Mouse (Mus musculus) MEL (cell line): ENCODE data around the gene Syn2. TPM values are rescaled to one million over a fixed set of nuclear protein-coding genes. Genes with fewer than 3 reads are reported as not detected.

ENCODE experiments used
- DNase-seq: peaks from one replicate; pipeline ENCODE4 v3.0.0; 2011; ENCODE audit warnings: low read depth, low spot score
- H3K27ac ChIP-seq: 2 replicates; pipeline ENCODE4 v1.5.1; 2012; ENCODE audit warnings: low read depth, mild to moderate bottlenecking, control low read depth, low read length, moderate library complexity; ENCODE audit not compliant: control insufficient read depth
- H3K27me3 ChIP-seq, 2 experiments: fragments of 150-350 bp in 1 of 2; sonication (generic) in 1 of 2; 2 replicates each; pipeline ENCODE4 v1.6.1; 2012; ENCODE audit warnings: low read length in 2 of 2, mild to moderate bottlenecking in 2 of 2, improper control_type of control experiment in 1 of 2, moderate library complexity in 1 of 2; ENCODE audit not compliant: insufficient read depth in 2 of 2, control insufficient read depth in 1 of 2
- H3K36me3 ChIP-seq, 2 experiments: 2 replicates each; pipeline ENCODE4 v1.6.1; 2012 to 2014; ENCODE audit warnings: low read length in 2 of 2, improper control_type of control experiment in 1 of 2, inconsistent platforms in 1 of 2, mild to moderate bottlenecking in 1 of 2; ENCODE audit not compliant: insufficient read depth in 2 of 2, control insufficient read depth in 1 of 2
- H3K4me1 ChIP-seq, 2 experiments: fragments of 150-350 bp in 1 of 2; sonication (generic) in 1 of 2; 2 replicates each; pipeline ENCODE4 v1.6.1; 2012; ENCODE audit warnings: low read length in 2 of 2, improper control_type of control experiment in 1 of 2, mild to moderate bottlenecking in 1 of 2; ENCODE audit not compliant: insufficient read depth in 2 of 2, control insufficient read depth in 1 of 2
- H3K4me3 ChIP-seq, 2 experiments: fragments of 150-350 bp in 1 of 2; sonication (generic) in 1 of 2; 2 replicates each; pipeline ENCODE4 v1.5.1; 2012; ENCODE audit warnings: low read depth in 2 of 2, low read length in 2 of 2, mild to moderate bottlenecking in 2 of 2, moderate library complexity in 2 of 2, control low read depth in 1 of 2, improper control_type of control experiment in 1 of 2; ENCODE audit not compliant: control insufficient read depth in 1 of 2, insufficient read depth in 1 of 2
- H3K79me2 ChIP-seq: 2 replicates; pipeline ENCODE4 v1.6.1; 2012; ENCODE audit warnings: mild to moderate bottlenecking, low read length, moderate library complexity; ENCODE audit not compliant: control insufficient read depth, poor library complexity, insufficient read depth
- H3K9ac ChIP-seq: 2 replicates; pipeline ENCODE4 v1.6.1; 2012; ENCODE audit warnings: low read depth, mild to moderate bottlenecking, control low read depth, low read length, moderate library complexity; ENCODE audit not compliant: control insufficient read depth, poor library complexity, severe bottlenecking
- H3K9me3 ChIP-seq: fragments of 150-350 bp; sonication (generic); replicated peaks from 2 replicates; pipeline ENCODE4 v1.6.1; 2012; ENCODE audit warnings: mild to moderate bottlenecking, low read length, improper control_type of control experiment, moderate library complexity; ENCODE audit not compliant: insufficient read depth
- CHD1 ChIP-seq: IDR thresholded peaks from 2 replicates; pipeline ENCODE4 v1.6.1; 2012; ENCODE audit warnings: low read depth, mild to moderate bottlenecking, inconsistent platforms, low read length, improper control_type of control experiment
- CTCF ChIP-seq, 3 experiments: IDR thresholded peaks in 2 of 3; conservative IDR thresholded peaks in 1 of 3; 2 replicates each; pipeline ENCODE4 v1.5.1; 2011 to 2012; ENCODE audit warnings: low read length in 3 of 3, low read depth in 2 of 3, mild to moderate bottlenecking in 2 of 3, improper control_type of control experiment in 1 of 3, inconsistent platforms in 1 of 3, mixed read lengths in 1 of 3, moderate library complexity in 1 of 3; ENCODE audit not compliant: control insufficient read depth in 1 of 3, insufficient read depth in 1 of 3, poor library complexity in 1 of 3, severe bottlenecking in 1 of 3
- E2F4 ChIP-seq: IDR thresholded peaks from 2 replicates; pipeline ENCODE4 v1.6.1; 2011; ENCODE audit warnings: low read depth, low read length, improper control_type of control experiment, borderline replicate concordance
- EP300 ChIP-seq, 2 experiments: IDR thresholded peaks; 2 replicates each; pipeline ENCODE4 v1.6.1; 2011; ENCODE audit warnings: improper control_type of control experiment in 2 of 2, low read length in 2 of 2, low read depth in 1 of 2, mild to moderate bottlenecking in 1 of 2
- ETS1 ChIP-seq: IDR thresholded peaks from 2 replicates; pipeline ENCODE4 v1.6.1; 2012; ENCODE audit warnings: low read depth, mild to moderate bottlenecking, inconsistent platforms, low read length, improper control_type of control experiment, moderate library complexity
- JUND ChIP-seq: IDR thresholded peaks from 2 replicates; pipeline ENCODE4 v1.6.1; 2011; ENCODE audit warnings: low read depth, mild to moderate bottlenecking, improper control_type of control experiment, low read length
- KAT2A ChIP-seq: conservative IDR thresholded peaks from 2 replicates; pipeline ENCODE4 v1.6.1; 2012; ENCODE audit warnings: low read depth, low read length, improper control_type of control experiment, inconsistent platforms
- MAFK ChIP-seq: IDR thresholded peaks from 2 replicates; pipeline ENCODE4 v1.6.1; 2011; ENCODE audit warnings: low read depth, mild to moderate bottlenecking, low read length, improper control_type of control experiment, borderline replicate concordance
- MAX ChIP-seq: IDR thresholded peaks from 2 replicates; pipeline ENCODE4 v1.6.1; 2011; ENCODE audit warnings: low read length, improper control_type of control experiment
- MAZ ChIP-seq: IDR thresholded peaks from 2 replicates; pipeline ENCODE4 v1.6.1; 2012; ENCODE audit warnings: low read depth, mild to moderate bottlenecking, inconsistent platforms, low read length, improper control_type of control experiment
- MEF2A ChIP-seq: IDR thresholded peaks from 2 replicates; pipeline ENCODE4 v1.6.1; 2014; ENCODE audit warnings: low read depth, mild to moderate bottlenecking, inconsistent platforms, low read length, improper control_type of control experiment; ENCODE audit not compliant: poor library complexity, insufficient replicate concordance, severe bottlenecking; ENCODE audit errors: extremely low read depth
- MXI1 ChIP-seq: IDR thresholded peaks from 2 replicates; pipeline ENCODE4 v1.6.1; 2011; ENCODE audit warnings: mild to moderate bottlenecking, low read depth, low read length, improper control_type of control experiment
- MYC ChIP-seq: IDR thresholded peaks from 2 replicates; pipeline ENCODE4 v1.6.1; 2011; ENCODE audit warnings: low read depth, mild to moderate bottlenecking, low read length, improper control_type of control experiment, moderate library complexity
- POLR2A ChIP-seq, 2 experiments: IDR thresholded peaks; 2 replicates each; pipeline ENCODE4 v1.6.1; 2011 to 2012; ENCODE audit warnings: low read length in 2 of 2, mild to moderate bottlenecking in 2 of 2, control low read depth in 1 of 2, improper control_type of control experiment in 1 of 2, low read depth in 1 of 2, moderate library complexity in 1 of 2; ENCODE audit not compliant: control insufficient read depth in 1 of 2, insufficient read depth in 1 of 2, poor library complexity in 1 of 2
- POLR2AphosphoS2 ChIP-seq: IDR thresholded peaks from 2 replicates; pipeline ENCODE4 v1.6.1; 2011; ENCODE audit warnings: low read length, improper control_type of control experiment
- RAD21 ChIP-seq: IDR thresholded peaks from 2 replicates; pipeline ENCODE4 v1.6.1; 2011; ENCODE audit warnings: mild to moderate bottlenecking, low read depth, low read length, improper control_type of control experiment
- SIN3A ChIP-seq: IDR thresholded peaks from 2 replicates; pipeline ENCODE4 v1.6.1; 2012; ENCODE audit warnings: low read length, improper control_type of control experiment, inconsistent platforms
- SMC3 ChIP-seq: IDR thresholded peaks from 2 replicates; pipeline ENCODE4 v1.6.1; 2011; ENCODE audit warnings: low read depth, low read length, improper control_type of control experiment
- TCF12 ChIP-seq: IDR thresholded peaks from 2 replicates; pipeline ENCODE4 v1.6.1; 2014; ENCODE audit warnings: low read depth, mild to moderate bottlenecking, inconsistent platforms, low read length, improper control_type of control experiment, moderate library complexity
- UBTF ChIP-seq: IDR thresholded peaks from 2 replicates; pipeline ENCODE4 v1.6.1; 2012; ENCODE audit warnings: low read depth, mild to moderate bottlenecking, inconsistent platforms, low read length, improper control_type of control experiment, moderate library complexity, borderline replicate concordance; ENCODE audit not compliant: insufficient read depth
- USF1 ChIP-seq: IDR thresholded peaks from 2 replicates; pipeline ENCODE4 v1.6.1; 2014; ENCODE audit warnings: low read depth, mild to moderate bottlenecking, inconsistent platforms, low read length, improper control_type of control experiment, moderate library complexity
- ZC3H11A ChIP-seq: IDR thresholded peaks from 2 replicates; pipeline ENCODE4 v1.6.1; 2012; ENCODE audit warnings: low read depth, mild to moderate bottlenecking, inconsistent platforms, low read length, improper control_type of control experiment
- ZKSCAN1 ChIP-seq: IDR thresholded peaks from 2 replicates; pipeline ENCODE4 v1.6.1; 2012; ENCODE audit warnings: low read depth, mild to moderate bottlenecking, inconsistent platforms, low read length, improper control_type of control experiment, moderate library complexity
- ZNF384 ChIP-seq: IDR thresholded peaks from 2 replicates; pipeline ENCODE4 v1.6.1; 2012; ENCODE audit warnings: low read depth, mild to moderate bottlenecking, inconsistent platforms, low read length, improper control_type of control experiment
- polyA plus RNA-seq, 2 experiments: library from polyadenylated mRNA; stranded (reverse) in 1 of 2; unstranded in 1 of 2; fragments of >175 nt in 1 of 2; fragments of >200 nt in 1 of 2; gene quantifications; 2 replicates each; pipeline versions ENCODE4 v1.2.1 to v1.2.4; 2012; ENCODE audit warnings: low replicate concordance in 2 of 2, low read depth in 1 of 2; ENCODE audit not compliant: insufficient read length in 2 of 2, insufficient read depth in 1 of 2, missing spikeins in 1 of 2
- total RNA-seq: library from RNA; depleted of rRNA; stranded (reverse); fragments of 300-350 nt; gene quantifications from 2 replicates; pipeline ENCODE4 v1.2.3, GENCODE M21; 2012

Syn2 gene
- total and polyA plus RNA-seq, 3 experiments: not detected

DNA sequence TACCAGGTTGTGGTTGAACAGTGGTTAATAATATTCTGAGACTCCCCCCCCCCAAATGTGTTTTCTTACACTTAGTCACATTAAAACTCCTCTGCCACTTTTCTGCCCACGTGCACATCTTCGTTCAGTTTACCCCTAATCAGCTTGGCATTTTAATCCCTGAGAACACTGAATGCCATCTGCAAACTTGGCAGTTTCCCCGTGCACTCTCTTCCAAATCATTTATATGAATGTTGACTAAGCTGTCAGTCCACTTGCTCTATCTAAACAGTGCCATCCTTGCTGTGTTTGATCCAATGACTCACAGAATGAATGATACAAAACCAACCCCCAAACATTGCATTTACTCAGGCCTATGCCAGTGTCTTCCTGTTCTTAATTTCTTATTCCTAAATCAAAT is 90.8 kb downstream of the Syn2 start:
- no peak overlapping the region for H3K4me3 ChIP-seq
- H3K27ac ChIP-seq: no peak overlapping the region
- no peaks in the 10 kb centered on the region for H3K4me1 ChIP-seq
- no peak overlapping the region for H3K9ac ChIP-seq
- no peaks in the 10 kb centered on the region for H3K79me2 ChIP-seq
- H3K9me3 ChIP-seq: no peaks in the 10 kb centered on the region
- no peak for DNase-seq
- TF ChIP-seq USF1 (no peak), POLR2AphosphoS2 (no peak), KAT2A (no peak), E2F4 (no peak), MEF2A (no peak), MAZ (no peak), MAFK (no peak), ZKSCAN1 (no peak), SIN3A (no peak), POLR2A (IDR thresholded peaks at IDR 0.05; ENCODE audit: control insufficient read depth in 1 of 2, insufficient read depth in 1 of 2, low read depth in 1 of 2, low read length in 2 of 2, poor library complexity in 1 of 2) (no peak)
- H3K27me3 ChIP-seq: peaks cover 2 to 7% of the 10 kb centered on the region in 2 experiments
- no peaks in the 10 kb centered on the region for H3K36me3 ChIP-seq

DNA sequence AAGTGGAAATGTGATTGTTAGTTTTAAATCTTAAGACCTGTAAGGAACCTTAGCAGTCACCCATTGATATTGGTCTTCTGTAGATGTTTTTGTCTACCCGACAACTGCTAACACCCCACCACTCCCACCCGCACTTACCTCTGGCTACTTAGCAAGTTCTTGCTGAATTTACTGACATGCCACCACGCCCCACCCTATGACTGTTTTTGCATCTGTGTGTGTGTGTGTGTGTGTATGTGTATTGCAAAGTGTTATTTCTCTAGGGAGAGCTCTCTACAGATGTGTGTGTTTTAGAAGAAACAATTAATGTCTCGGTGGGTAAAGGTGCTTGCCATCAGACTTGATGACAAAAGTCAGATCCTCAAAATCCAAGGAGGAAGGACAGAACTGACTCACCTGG is 92.3 kb downstream of the Syn2 start, which contains the start of gene Gm17482:
Gene Gm17482, plus strand, starts transcription at position 301 of the 400 bp plus-strand sequence.
- Histone ChIP-seq H3K27ac (no peak within 1 kb of the TSS), H3K36me3 (no peaks in the 10 kb centered on the region), H3K4me1 (no peaks in the 10 kb centered on the region), H3K9ac (no peak within 1 kb of the TSS), H3K9me3 (no peaks in the 10 kb centered on the region), H3K79me2 (no peaks in the 10 kb centered on the region), H3K27me3 (peaks cover 2 to 7% of the 10 kb centered on the region in 2 experiments), H3K4me3 (no peak within 1 kb of the TSS)
- no peak for DNase-seq
- TF ChIP-seq EP300 (IDR thresholded peaks at IDR 0.05; ENCODE audit: low read depth in 1 of 2, low read length in 2 of 2): no peak
- TF ChIP-seq CHD1: no peak
- TF ChIP-seq MXI1: no peak
- no peak for TF ChIP-seq UBTF
- TF ChIP-seq ZNF384: no peak

DNA sequence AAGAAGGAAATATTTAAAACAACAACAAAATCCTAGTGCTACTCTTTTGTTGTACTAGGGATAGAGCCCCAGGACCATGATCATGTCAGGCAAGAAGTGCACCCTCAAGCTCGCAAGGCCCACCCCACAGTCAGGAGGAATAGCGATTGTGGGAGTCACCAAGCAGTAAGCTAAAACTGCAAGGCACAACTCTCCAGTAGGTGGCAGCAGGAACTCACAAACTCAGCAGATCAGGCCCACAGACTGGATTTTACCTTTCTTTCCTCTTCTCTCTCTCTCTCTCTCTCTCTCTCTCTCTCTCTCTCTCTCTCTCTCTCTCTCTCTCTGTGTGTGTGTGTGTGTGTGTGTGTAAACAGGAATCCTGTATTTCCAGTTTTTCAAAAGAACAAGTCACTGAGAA is 92.8 kb downstream of the Syn2 start:
- peak; percentile 76 for DNase-seq
- Histone ChIP-seq H3K79me2 (no peaks in the 10 kb centered on the region), H3K4me3 (no peak overlapping the region), H3K9ac (no peak overlapping the region), H3K27ac (no peak overlapping the region), H3K9me3 (no peaks in the 10 kb centered on the region), H3K4me1 (no peaks in the 10 kb centered on the region), H3K27me3 (peaks cover under 1 to 7% of the 10 kb centered on the region in 2 experiments), H3K36me3 (no peaks in the 10 kb centered on the region)
- TF ChIP-seq MYC: no peak
- TF ChIP-seq MEF2A: no peak
- TF ChIP-seq TCF12: no peak
- peak; percentile 87 for TF ChIP-seq ZC3H11A
- no peak for TF ChIP-seq KAT2A
- peak; percentile 76; the same call in 1 of the 2 replicates for TF ChIP-seq JUND
- TF ChIP-seq POLR2A (IDR thresholded peaks at IDR 0.05; ENCODE audit: control insufficient read depth in 1 of 2, insufficient read depth in 1 of 2, low read depth in 1 of 2, low read length in 2 of 2, poor library complexity in 1 of 2): no peak
- no peak for TF ChIP-seq ETS1
- peak; percentile 69 to 84 (median 83) for TF ChIP-seq CTCF (IDR thresholded peaks at IDR 0.05 in 2 of 3, conservative IDR thresholded peaks at IDR 0.05 in 1 of 3; ENCODE audit: control insufficient read depth in 1 of 3, insufficient read depth in 1 of 3, low read depth in 2 of 3, low read length in 3 of 3, poor library complexity in 1 of 3, severe bottlenecking in 1 of 3)
- peak; percentile 88 for TF ChIP-seq RAD21
- TF ChIP-seq MAX: no peak
- TF ChIP-seq SMC3: peak; percentile 94
